Mouse (Mus musculus) hindbrain, embryonic 14.5 days (tissue): ENCODE data around the gene Btn2a2. TPM values are rescaled to one million over a fixed set of nuclear protein-coding genes. Genes with fewer than 3 reads are reported as not detected.
A peak's percentile ranks its signal among the peaks of the same experiment; 100 is the strongest.

ENCODE experiments used
- ATAC-seq: fragments of 200-750 bp; cut with Nextera tagmentation; 2 replicates; pipeline ENCODE4 v1.8.0; 2017; ENCODE audit warnings: moderate number of reproducible peaks, mild to moderate bottlenecking, moderate TSS enrichment, moderate library complexity; ENCODE audit not compliant: low FRiP score
- DNase-seq: peaks from one replicate; pipeline ENCODE4 v3.0.0-alpha.2; 2015; ENCODE audit warnings: low spot score
- H3K27ac ChIP-seq: fragments of 300-500 bp; sonication (generic); 2 replicates; pipeline ENCODE4 v1.5.1; 2014; ENCODE audit warnings: mild to moderate bottlenecking, moderate library complexity
- H3K27me3 ChIP-seq: fragments of 300-500 bp; sonication (generic); 2 replicates; pipeline ENCODE4 v1.6.1; 2014; ENCODE audit warnings: mild to moderate bottlenecking, low read length, mixed read lengths; ENCODE audit not compliant: control insufficient read depth, insufficient read depth
- H3K36me3 ChIP-seq: fragments of 300-500 bp; sonication (generic); replicated peaks from 2 replicates; pipeline ENCODE4 v1.6.1; 2014; ENCODE audit not compliant: control insufficient read depth, insufficient read depth
- H3K4me1 ChIP-seq: fragments of 300-500 bp; sonication (generic); replicated peaks from 2 replicates; pipeline ENCODE4 v1.6.1; 2014; ENCODE audit warnings: antibody characterized with exemption, low read length, mixed read lengths; ENCODE audit not compliant: control insufficient read depth, insufficient read depth
- H3K4me2 ChIP-seq: fragments of 300-500 bp; sonication (generic); replicated peaks from 2 replicates; pipeline ENCODE4 v1.6.1; 2014; ENCODE audit warnings: mild to moderate bottlenecking, moderate library complexity
- H3K4me3 ChIP-seq: fragments of 300-500 bp; sonication (generic); replicated peaks from 2 replicates; pipeline ENCODE4 v1.5.1; 2014; ENCODE audit warnings: mild to moderate bottlenecking, low read length
- H3K9ac ChIP-seq: fragments of 300-500 bp; sonication (generic); 2 replicates; pipeline ENCODE4 v1.6.1; 2014
- H3K9me3 ChIP-seq: fragments of 300-500 bp; sonication (generic); 2 replicates; pipeline ENCODE4 v1.6.1; 2016; ENCODE audit warnings: low read length; ENCODE audit not compliant: control insufficient read depth
- WGBS: fragments of 180-500 bp; shearing (Covaris S2); extraction: QIAGEN DNeasy Blood & Tissue Kit; methylation state at CpG from one replicate; pipeline ENCODE4 v1.1.7; 2014; 5-methylcytosine and 5-hydroxymethylcytosine counted together
- polyA plus RNA-seq: library from polyadenylated mRNA; unstranded; fragments of >200 nt; fragmentation: Nextera tagmentation; extraction: Ambion mirVana; gene quantifications from 2 replicates; pipeline ENCODE4 v1.2.1, GENCODE M21; 2014

Gene Btn2a2
- polyA plus RNA-seq, 1 experiment from 2014 or later: 0.21 TPM

DNA sequence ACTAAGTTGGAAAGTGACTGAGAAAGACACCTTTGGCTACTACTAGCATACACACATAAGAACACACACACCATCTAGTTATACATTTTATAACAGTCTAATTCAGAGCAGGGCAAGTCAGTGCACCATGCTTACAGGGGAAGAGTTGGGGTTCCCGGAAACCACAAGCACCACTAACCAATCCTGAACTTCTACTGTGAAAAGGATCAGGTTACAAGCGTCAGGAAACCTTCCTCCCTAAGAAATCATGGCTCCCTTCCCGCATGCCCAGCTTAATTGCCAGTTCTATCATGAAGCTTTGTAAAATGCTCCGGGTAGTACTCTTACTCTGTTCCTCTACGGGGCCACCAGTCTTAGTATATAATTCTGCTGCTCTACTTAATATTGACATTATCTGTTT lies 3.4 kb downstream of the Btn2a2 start:
- 0 out of 2 replicates have a peak, but pooled peaks cover 3% of the 10 kb centered on the region for H3K27me3 ChIP-seq
- ATAC-seq: no peak
- DNase-seq: no peak
- H3K36me3 ChIP-seq: no peaks in the 10 kb centered on the region
- no peaks in the 10 kb centered on the region for H3K9me3 ChIP-seq
- H3K4me3 ChIP-seq: no peak overlapping the region
- WGBS: 51% methylated on average over 5 of the region's 5 CpGs
- no peak overlapping the region for H3K4me2 ChIP-seq
- H3K4me1 ChIP-seq: no peaks in the 10 kb centered on the region
- no peak overlapping the region for H3K9ac ChIP-seq
- H3K27ac ChIP-seq: no peak overlapping the region

DNA sequence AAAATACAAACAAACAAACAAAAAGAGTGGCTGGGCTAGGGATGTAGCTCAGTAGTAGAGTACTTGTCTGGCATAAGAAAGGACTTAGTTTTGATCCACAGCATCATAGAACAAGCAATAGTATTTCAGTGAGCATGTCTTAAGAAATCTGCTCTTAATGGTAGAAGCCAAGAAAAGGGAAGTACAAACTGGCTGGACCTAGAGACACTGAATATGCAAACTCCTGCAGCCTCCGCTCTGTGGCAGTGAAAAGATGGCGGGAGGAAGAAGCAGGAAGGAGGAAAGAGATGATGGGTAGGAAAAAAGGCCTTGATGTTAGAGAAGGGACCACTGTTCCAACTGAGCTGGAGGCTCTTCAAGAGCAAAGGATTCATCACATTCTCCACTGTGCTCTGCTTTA lies 5.5 kb downstream of the Btn2a2 start:
- H3K4me1 ChIP-seq: no peaks in the 10 kb centered on the region
- DNase-seq (no peak), ATAC-seq (no peak)
- H3K36me3 ChIP-seq: no peaks in the 10 kb centered on the region
- 89% methylated on average over 2 of the region's 2 CpGs for WGBS
- no peak overlapping the region for H3K9ac ChIP-seq
- H3K27ac ChIP-seq: no peak overlapping the region
- H3K4me3 ChIP-seq: no peak overlapping the region
- no peak overlapping the region for H3K4me2 ChIP-seq
- H3K27me3 ChIP-seq: 0 out of 2 replicates have a peak, but pooled peaks cover 3% of the 10 kb centered on the region
- no peaks in the 10 kb centered on the region for H3K9me3 ChIP-seq

DNA sequence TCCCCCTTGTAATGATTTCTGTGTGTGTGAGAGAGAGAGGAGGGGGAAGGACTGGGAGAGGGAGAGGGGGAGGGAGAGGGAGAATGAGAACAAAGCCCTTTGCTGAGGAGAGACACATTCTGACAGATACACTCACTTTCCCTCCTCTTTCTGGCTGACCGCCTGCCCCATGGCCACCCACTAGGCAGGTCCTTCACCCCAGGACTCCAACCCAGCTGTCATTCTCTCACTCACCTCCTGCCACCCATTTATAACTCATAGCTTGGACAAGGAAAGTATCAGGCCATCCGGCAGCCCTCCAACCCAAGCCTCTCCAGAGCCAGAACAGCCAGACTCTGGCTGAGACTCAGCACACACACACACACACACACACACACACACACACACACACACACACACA lies 13.0 kb downstream of the Btn2a2 start:
- Histone ChIP-seq H3K9ac (0 out of 2 replicates have a peak overlapping the region, but pooled peaks have one; percentile 31), H3K27me3 (no peaks in the 10 kb centered on the region), H3K27ac (no peak overlapping the region), H3K4me1 (no peaks in the 10 kb centered on the region), H3K36me3 (no peaks in the 10 kb centered on the region), H3K4me3 (no peak overlapping the region), H3K9me3 (no peaks in the 10 kb centered on the region), H3K4me2 (no peak overlapping the region)
- WGBS: 0% methylated on average over 2 of the region's 2 CpGs
- ATAC-seq (no peak; the same call in 1 of the 2 replicates), DNase-seq (no peak)

DNA sequence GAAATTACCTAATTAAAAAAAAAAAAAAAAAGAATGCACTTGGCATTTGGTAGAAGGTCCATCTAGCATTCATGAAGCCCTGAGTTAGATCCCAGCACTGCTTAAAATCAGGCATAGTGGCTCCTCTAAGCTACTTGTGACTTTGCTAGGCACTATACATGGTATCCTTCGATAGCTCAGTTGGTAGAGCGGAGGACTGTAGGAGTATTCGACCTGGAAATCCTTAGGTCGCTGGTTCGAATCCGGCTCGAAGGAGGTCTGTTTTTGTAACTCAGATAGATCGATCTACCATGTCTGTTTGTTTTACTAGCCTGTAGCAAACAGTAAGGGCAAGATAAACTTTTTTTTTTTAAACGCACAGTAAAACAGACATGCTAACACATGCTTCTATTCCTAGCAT lies 21.7 kb downstream of the Btn2a2 start:
- ATAC-seq (peak; percentile 77), DNase-seq (peak; percentile 90)
- peaks cover 14% of the 10 kb centered on the region for H3K27me3 ChIP-seq
- H3K9me3 ChIP-seq: no peaks in the 10 kb centered on the region
- H3K4me2 ChIP-seq: no peak overlapping the region
- no peak overlapping the region for H3K4me3 ChIP-seq
- H3K36me3 ChIP-seq: no peaks in the 10 kb centered on the region
- no peak overlapping the region for H3K27ac ChIP-seq
- peaks cover 18% of the 10 kb centered on the region for H3K4me1 ChIP-seq
- 2% methylated on average over 9 of the region's 9 CpGs for WGBS
- no peak overlapping the region for H3K9ac ChIP-seq

DNA sequence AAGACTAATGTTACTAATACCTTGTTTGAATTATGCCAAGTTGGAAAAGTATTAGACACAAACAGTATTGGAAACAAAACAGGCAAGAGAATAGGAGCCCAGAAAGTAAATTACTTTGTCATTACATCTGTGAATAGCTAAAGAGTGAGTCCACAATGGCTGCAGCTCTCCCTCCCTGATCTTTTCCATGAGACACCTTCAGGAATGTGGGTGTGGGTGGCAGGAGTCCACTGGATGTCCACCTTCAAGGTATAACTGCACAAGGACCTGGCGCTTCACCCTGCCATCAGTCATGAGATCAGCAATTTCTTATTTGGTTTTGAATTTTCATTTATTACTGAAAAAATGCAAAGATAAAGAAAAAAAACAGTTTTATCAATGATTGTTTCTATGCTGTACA lies 22.4 kb downstream of the Btn2a2 start:
- peak overlapping the region; percentile 79; the same call in 1 of the 2 replicates for H3K4me2 ChIP-seq

DNA sequence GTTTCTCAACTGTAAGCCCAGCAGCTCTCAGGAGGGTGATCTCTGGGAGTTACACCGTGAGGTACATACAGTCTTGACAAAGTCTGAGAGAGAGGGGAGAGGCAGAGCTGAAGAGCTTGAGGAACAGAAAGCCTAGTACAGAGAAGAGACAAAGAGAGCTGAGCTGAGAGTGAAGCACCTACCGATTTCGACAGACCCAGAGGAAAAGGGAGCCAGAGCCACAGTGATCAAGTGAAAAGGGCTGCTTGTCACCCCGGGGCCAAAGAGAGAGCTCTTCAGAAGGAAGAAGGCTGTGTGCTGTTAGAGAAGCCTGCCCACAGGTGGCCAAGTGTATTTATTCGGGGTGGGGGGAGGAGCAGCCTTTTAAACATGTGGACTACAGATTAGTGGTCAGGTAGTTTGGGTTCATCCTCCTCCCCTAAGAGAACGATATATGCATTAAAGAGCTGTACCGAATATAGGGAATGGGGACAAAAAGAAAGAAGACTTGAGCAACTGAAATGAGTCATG lies 23.0 kb downstream of the Btn2a2 start, which contains the start of gene Btn1a1:
TSS of gene Btn1a1 (minus strand) at position 302 of the 510 bp plus-strand sequence.
- Histone ChIP-seq H3K27me3 (peaks cover 14% of the 10 kb centered on the region), H3K4me1 (peaks cover 18% of the 10 kb centered on the region), H3K27ac (no peak within 1 kb of the TSS), H3K4me2 (peak within 1 kb of the TSS; percentile 79), H3K9ac (peak within 1 kb of the TSS; percentile 60), H3K4me3 (peak within 1 kb of the TSS; percentile 55), H3K9me3 (no peaks in the 10 kb centered on the region), H3K36me3 (no peaks in the 10 kb centered on the region)
- 0% methylated on average over 7 of the region's 7 CpGs for WGBS
- DNase-seq: no peak
- no peak for ATAC-seq

More for the DNA sequence above, 22.4 kb downstream of the Btn2a2 start:
- WGBS: 59% methylated on average over 1 of the region's 1 CpGs
- Histone ChIP-seq H3K36me3 (no peaks in the 10 kb centered on the region), H3K9me3 (no peaks in the 10 kb centered on the region), H3K4me1 (peaks cover 18% of the 10 kb centered on the region), H3K27me3 (peaks cover 14% of the 10 kb centered on the region), H3K9ac (no peak overlapping the region), H3K27ac (no peak overlapping the region), H3K4me3 (no peak overlapping the region)
- ATAC-seq (no peak), DNase-seq (no peak)

DNA sequence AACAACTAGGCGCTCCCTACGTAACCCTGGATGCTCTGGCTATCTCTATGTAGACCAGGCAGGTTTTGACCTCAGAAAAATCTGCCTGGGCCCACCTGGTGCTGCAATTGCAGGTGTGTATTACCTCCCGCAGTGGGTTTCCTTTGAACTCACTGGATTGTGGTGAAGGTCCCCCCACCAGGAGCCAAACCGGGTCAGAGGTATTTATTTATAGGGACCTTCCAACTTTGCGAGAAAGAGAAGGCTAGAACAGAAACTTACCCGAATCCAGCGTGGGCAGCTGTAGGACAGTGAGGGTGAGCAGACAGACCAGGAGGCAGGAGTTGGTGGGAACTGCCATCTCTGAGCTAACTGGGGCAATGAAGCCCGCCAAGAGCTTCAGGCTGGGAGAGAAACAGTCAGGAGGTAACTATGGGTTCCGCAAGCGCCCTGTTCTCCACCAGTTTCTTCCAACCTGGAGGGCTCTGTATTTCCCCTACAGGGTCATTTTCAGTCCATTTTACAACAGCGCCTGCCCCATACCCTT lies 23.8 kb downstream of the Btn2a2 start:
- no peak for DNase-seq

DNA sequence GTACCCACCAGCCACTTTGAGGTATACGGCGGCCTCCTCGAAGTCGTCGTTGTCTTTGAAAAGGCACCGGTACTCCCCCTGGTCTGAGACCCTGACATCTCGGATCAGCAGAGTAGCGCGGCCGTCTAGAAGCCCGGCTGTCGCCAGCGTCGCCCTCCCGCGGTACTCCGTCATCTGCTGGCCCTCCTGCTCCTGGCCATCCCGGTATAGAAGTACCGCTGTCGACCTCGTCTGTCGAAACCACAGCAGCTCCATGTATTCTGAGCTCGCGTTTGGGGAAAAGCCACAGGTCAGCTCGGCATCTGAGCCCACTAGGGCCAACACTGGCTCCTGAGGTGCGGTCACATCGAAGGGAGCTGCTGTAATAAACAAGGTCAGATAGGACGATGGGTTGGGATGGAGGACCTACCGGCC lies 24.4 kb downstream of the Btn2a2 start:
- peak overlapping the region; percentile 55 for H3K4me3 ChIP-seq

More for the DNA sequence above, 23.8 kb downstream of the Btn2a2 start:
- H3K9me3 ChIP-seq: no peaks in the 10 kb centered on the region
- peak overlapping the region; percentile 79 for H3K4me2 ChIP-seq
- WGBS: 2% methylated on average over 11 of the region's 11 CpGs
- no peaks in the 10 kb centered on the region for H3K36me3 ChIP-seq
- no peak for ATAC-seq
- peak overlapping the region; percentile 55 for H3K4me3 ChIP-seq
- H3K9ac ChIP-seq: peak overlapping the region; percentile 60
- no peak overlapping the region for H3K27ac ChIP-seq
- peaks cover 14% of the 10 kb centered on the region for H3K27me3 ChIP-seq
- peaks cover 18% of the 10 kb centered on the region for H3K4me1 ChIP-seq

DNA sequence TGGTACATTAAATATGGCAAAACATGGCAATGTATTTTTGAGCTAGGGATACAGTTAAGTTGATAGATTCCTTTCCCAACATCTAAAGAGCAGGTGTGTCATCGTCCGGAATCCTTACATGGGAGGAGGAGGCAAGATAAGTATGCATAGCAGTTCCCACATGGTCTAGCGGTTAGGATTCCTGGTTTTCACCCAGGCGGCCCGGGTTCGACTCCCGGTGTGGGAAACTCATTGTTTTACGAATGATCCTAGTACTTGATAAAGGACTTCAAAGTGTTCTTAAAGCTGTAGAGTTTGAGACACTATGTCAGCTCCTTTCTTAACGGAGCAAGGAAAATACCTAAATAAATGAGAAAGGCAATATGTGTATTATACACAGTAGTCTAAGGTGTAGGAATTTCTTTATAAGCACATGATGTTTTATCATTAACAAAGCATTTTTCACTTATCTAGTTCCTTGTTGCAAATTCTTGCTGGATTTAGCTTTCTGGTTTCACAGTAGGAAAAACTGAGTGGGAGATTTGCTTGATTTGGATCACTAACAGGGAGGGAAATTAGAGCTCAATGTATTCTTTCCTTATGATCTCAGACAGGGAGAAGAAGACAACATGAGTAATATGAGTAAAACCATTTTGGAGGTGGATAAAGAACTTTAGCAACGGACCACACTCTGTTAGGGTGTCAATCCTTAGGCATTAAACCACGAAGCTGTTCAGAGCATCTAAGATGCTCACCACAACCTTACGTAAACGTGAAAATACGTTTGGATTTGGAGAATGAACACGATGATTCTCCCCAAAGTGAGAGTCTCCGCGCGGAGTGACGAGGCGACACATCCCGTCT lies 25.1 kb downstream of the Btn2a2 start:
- H3K9ac ChIP-seq: peak overlapping the region; percentile 60
- WGBS: under 1% methylated on average over 21 of the region's 21 CpGs

More for the DNA sequence above, 24.4 kb downstream of the Btn2a2 start:
- ATAC-seq: peak; percentile 46
- Histone ChIP-seq H3K36me3 (no peaks in the 10 kb centered on the region), H3K27me3 (peaks cover 19% of the 10 kb centered on the region), H3K4me1 (peaks cover 18% of the 10 kb centered on the region), H3K9me3 (no peaks in the 10 kb centered on the region), H3K27ac (no peak overlapping the region), H3K4me2 (peak overlapping the region; percentile 79), H3K9ac (peak overlapping the region; percentile 60)
- WGBS: under 1% methylated on average over 29 of the region's 29 CpGs
- DNase-seq: peak; percentile 26

More for the DNA sequence above, 25.1 kb downstream of the Btn2a2 start:
- no peak overlapping the region for H3K27ac ChIP-seq
- ATAC-seq (peak; percentile 77; the same call in 1 of the 2 replicates), DNase-seq (peak; percentile 94)
- H3K9me3 ChIP-seq: no peaks in the 10 kb centered on the region
- no peaks in the 10 kb centered on the region for H3K36me3 ChIP-seq
- H3K4me3 ChIP-seq: peak overlapping the region; percentile 55
- peaks cover 20% of the 10 kb centered on the region for H3K27me3 ChIP-seq
- peaks cover 18% of the 10 kb centered on the region for H3K4me1 ChIP-seq
- H3K4me2 ChIP-seq: peak overlapping the region; percentile 79
